Comparison of ENCODE assay signal across 9 mouse cellular contexts in the genomic region with DNA sequence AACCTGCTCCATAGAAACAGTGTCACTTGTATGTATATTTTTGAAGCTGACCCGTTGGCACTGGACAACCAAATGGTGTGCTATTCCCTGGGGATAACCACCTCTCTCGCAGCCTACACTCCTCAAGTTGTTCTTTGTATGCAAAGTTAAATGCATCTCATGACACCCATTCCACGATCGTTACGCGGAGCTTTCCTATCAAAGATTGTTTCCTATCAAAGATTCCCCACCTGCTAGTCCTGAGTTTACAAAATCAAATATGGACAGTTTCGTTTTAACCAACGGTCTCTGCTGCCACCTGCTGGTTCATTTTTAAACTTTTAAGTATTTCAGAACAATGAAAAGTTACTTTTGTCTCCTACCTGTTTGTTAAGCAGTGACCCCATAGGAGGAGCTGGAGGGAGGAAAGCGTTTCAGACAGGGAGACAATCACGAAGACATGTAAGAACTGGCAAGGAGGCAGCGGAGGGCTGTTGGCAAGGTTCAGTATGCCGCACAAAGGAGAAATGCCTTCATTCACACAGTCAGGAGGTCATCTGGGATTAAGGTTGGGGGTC. TPM values are rescaled to one million over a fixed set of nuclear protein-coding genes. Genes with fewer than 3 reads are reported as not detected.
DNase-seq lines count a peak whose midpoint lies in the region; TF ChIP-seq lines count a peak whose summit lies in the region.
"Had no signal": no experiment of that assay in that cellular context is flagged by ENCODE, and none has a peak within 500 bp of the region (broad histone marks: within the 10 kb centered on the region; RNA-seq: fewer than 3 reads in every experiment).

No protein-coding gene starts in this region.

- no peak overlapping the region for H3K27ac ChIP-seq in heart, adult 2 months
- H3K27ac ChIP-seq in heart, embryonic 10.5 days: no peak overlapping the region

- TF ChIP-seq CTCF in heart, adult 2 months (IDR thresholded peaks at IDR 0.05): peak; percentile 77
- peak; percentile 25; the same call in 1 of the 2 replicates for TF ChIP-seq CTCF in brain, embryonic 14.5 days (IDR thresholded peaks at IDR 0.05; ENCODE audit: borderline replicate concordance, extremely low read depth, insufficient read depth, insufficient read length)

- H3K9ac ChIP-seq in heart, adult 2 months (ENCODE audit: low read depth, low read length): no peak overlapping the region

- H3K9me3 ChIP-seq in heart, embryonic 10.5 days: no peaks in the 10 kb centered on the region

- TF ChIP-seq POLR2A in heart, adult 2 months (IDR thresholded peaks at IDR 0.05; ENCODE audit: insufficient read depth, low read depth, low read length): no peak
- TF ChIP-seq POLR2A in brain, embryonic 14.5 days (IDR thresholded peaks at IDR 0.05; ENCODE audit: borderline replicate concordance, extremely low read depth, insufficient read depth, insufficient read length, poor library complexity, severe bottlenecking): no peak

- no peaks in the 10 kb centered on the region for H3K27me3 ChIP-seq in heart, adult 2 months (ENCODE audit: control insufficient read depth, insufficient read depth, low read length)
- H3K27me3 ChIP-seq in heart, embryonic 10.5 days (ENCODE audit: insufficient read depth, poor library complexity, severe bottlenecking): no peaks in the 10 kb centered on the region

- no peaks in the 10 kb centered on the region; the same call in 1 of the 2 replicates for H3K4me1 ChIP-seq in heart, adult 2 months (ENCODE audit: control insufficient read depth, insufficient read depth, low read length)
- H3K4me1 ChIP-seq in heart, embryonic 10.5 days: no peaks in the 10 kb centered on the region

- no peak overlapping the region for H3K4me3 ChIP-seq in heart, adult 2 months
- H3K4me3 ChIP-seq in heart, embryonic 10.5 days: no peak overlapping the region

- WGBS in heart, adult 2 months: 21% methylated on average over 12 of the region's 12 CpGs
- WGBS in heart, embryonic 10.5 days: 32% methylated on average over 12 of the region's 12 CpGs

- TF ChIP-seq EP300 in heart, adult 2 months (IDR thresholded peaks at IDR 0.05; ENCODE audit: insufficient read depth, low read depth, low read length): no peak

- H3K36me3 ChIP-seq in heart, adult 2 months (ENCODE audit: control insufficient read depth, insufficient read depth, low read length): no peaks in the 10 kb centered on the region
- no peaks in the 10 kb centered on the region for H3K36me3 ChIP-seq in heart, embryonic 10.5 days

- intact Hi-C loops in heart, adult 2 months (cut with DNase I): no loop called here
- intact Hi-C loops in heart, postnatal 14 days (cut with DNase I): loop anchor here (2.0 to 5.0 kb wide), 2 partner anchors 169 to 1229 kb away; no protein-coding TSS in a partner anchor
- intact Hi-C loops in left cerebral cortex, postnatal 25 days (cut with DNase I): loop anchor here (5.0 kb wide), 1 partner anchor 169 kb away; no protein-coding TSS in a partner anchor

- no peaks in the 10 kb centered on the region for H3K79me2 ChIP-seq in heart, adult 2 months (replicated peaks; ENCODE audit: control insufficient read depth, insufficient read depth, low read length)

- DNase-seq in heart, adult 2 months: no peak
- DNase-seq in heart, embryonic 10.5 days (ENCODE audit: low spot score): no peak
- peak; percentile 62 for DNase-seq in CD4-positive, CD25-positive, alpha-beta regulatory T cell, adult 2 months (ENCODE audit: low read depth, low spot score)
- peak; percentile 75 for DNase-seq in brain, embryonic 14.5 days (ENCODE audit: low read depth)
- peak; percentile 9 to 56 for DNase-seq in heart, postnatal 14 days
- peak; percentile 27 to 55 for DNase-seq in left cerebral cortex, postnatal 25 days (ENCODE audit: low spot score in 2 of 2)
- peak; percentile 37 for DNase-seq in neural tube, embryonic 10.5 days (ENCODE audit: extremely low spot score, low spot score)
- DNase-seq in spleen, postnatal 14 days (ENCODE audit: low spot score in 2 of 2): no peak

RNA-seq across cellular contexts. Expression of a gene that starts 22.4 kb away (rescaled TPM):
- total RNA-seq in heart, adult 2 months (2021): not detected
- polyA plus RNA-seq in heart, adult 2 months (2012; rRNA removed): 0.45 TPM in 1 of 2 replicates, not detected in the other
- polyA plus RNA-seq in heart, embryonic 10.5 days (2016; fragmentation: Nextera tagmentation; extraction: Ambion mirVana): not detected in 2 replicates
- polyA plus RNA-seq in brain, embryonic 14.5 days (2012; rRNA removed): not detected in 2 replicates
- not detected for total RNA-seq in heart, postnatal 14 days (2021)
- total RNA-seq in left cerebral cortex, postnatal 25 days (2021): not detected
- polyA plus RNA-seq: liver, embryonic 16.5 days had no signal

Comparison
In these comparisons a context has a peak if more than half of its experiments do, and no peak if none do; other contexts are left out.
1. DNase-seq: peak in CD4-positive, CD25-positive, alpha-beta regulatory T cell, adult 2 months (single experiment), brain, embryonic 14.5 days (single experiment), heart, postnatal 14 days (2 of 2), left cerebral cortex, postnatal 25 days (2 of 2) and neural tube, embryonic 10.5 days (single experiment); none in heart, adult 2 months (0 of 2), heart, embryonic 10.5 days (single experiment) and spleen, postnatal 14 days (0 of 2).